Mouse (Mus musculus): ENCODE results near the gene Vmn1r66.
"Not testable (repeated sequence)": the region's sequence is repeated elsewhere in the genome, so short reads cannot be mapped to it uniquely, and the experiment has no call there.

Gene Vmn1r66

GRCm38 (mm10) chr7:10277906-10278305 lies at the start of gene Vmn1r66:
Gene Vmn1r66, minus strand, starts transcription at chr7:10278006.
- in situ Hi-C loops (cut with MboI, MseI): no loop called here

GRCm38 (mm10) chr7:10325462-10325861 lies 47.7 kb upstream of the Vmn1r66 start:
- in situ Hi-C loops (cut with MboI, MseI): not testable (repeated sequence)

- in situ Hi-C loops (cut with MboI, MseI): no loop called here
Measured at GRCm38 (mm10) chr7:10252075-10252474, 25.7 kb downstream of the Vmn1r66 start.

GRCm38 (mm10) chr7:10249146-10249545 lies 28.7 kb downstream of the Vmn1r66 start:
- in situ Hi-C loops (cut with MboI, MseI): no loop called here
